Mouse (Mus musculus) layer of hippocampus, adult 2 months (tissue): ENCODE results near the gene Gm10762. TPM values are rescaled to one million over a fixed set of nuclear protein-coding genes. Genes with fewer than 3 reads are reported as not detected.
"Not testable (repeated sequence)": the region's sequence is repeated elsewhere in the genome, so short reads cannot be mapped to it uniquely, and the experiment has no call there.

Experiments used
- DNase-seq, 2 experiments: peaks; one replicate each; pipeline ENCODE4 v3.0.0; 2022; ENCODE audit warnings: low spot score in 2 of 2
- H3K27ac ChIP-seq: fragments of 200-600 bp; 2 replicates; pipeline ENCODE4 v1.8.1; 2022
- H3K4me3 ChIP-seq: fragments of 200-600 bp; 2 replicates; pipeline ENCODE4 v1.8.1; 2022; ENCODE audit warnings: mild to moderate bottlenecking
- CTCF ChIP-seq: fragments of 200-600 bp; conservative IDR thresholded peaks from 2 replicates; pipeline ENCODE4 v1.8.1; 2022; ENCODE audit warnings: antibody characterized with exemption, mild to moderate bottlenecking, moderate library complexity
- long read RNA-seq, 2 experiments: library from polyadenylated mRNA; stranded (forward); transcript quantifications; one replicate each; pipeline ENCODE4 v2.0.0; 2021; ENCODE audit warnings: borderline mapping rate in 2 of 2
- total RNA-seq, 2 experiments: library from RNA; stranded (reverse); gene quantifications; 2 replicates each; pipeline ENCODE4 v1.2.3; 2021

Gene Gm10762
- total RNA-seq: 1 to 10 TPM; 4.8 to 5.4 TPM
- long read RNA-seq, experiment 1, partial matches to known transcripts: 0 of 4 reads
- long read RNA-seq, experiment 1, other reads (novel, unspliced or antisense): 0 of 4 reads
- long read RNA-seq, experiment 2, transcript Gm10762-201 (1 exons, 1,133 nt): major isoform, 5 of 5 reads
- long read RNA-seq, experiment 2, partial matches to known transcripts: 0 of 5 reads
- long read RNA-seq, experiment 2, other reads (novel, unspliced or antisense): 0 of 5 reads

- Histone ChIP-seq H3K4me3 (peak within 1 kb of the TSS; percentile 92), H3K27ac (peak within 1 kb of the TSS; percentile 100)
- peak; percentile 36 to 62 for DNase-seq
- TF ChIP-seq CTCF: no peak
These were observed at the start of gene Gm10762 for GRCm38 (mm10) chr2:128967661-128968441. Gene Gm10762 (minus strand): TSS chr2:128967725.

GRCm38 (mm10) chr2:129008867-129009266 lies 41.3 kb upstream of the Gm10762 start:
- H3K4me3 ChIP-seq, H3K27ac ChIP-seq, DNase-seq: not testable (repeated sequence)
- TF ChIP-seq CTCF: peak; percentile 74

- Histone ChIP-seq H3K27ac (no peak overlapping the region), H3K4me3 (no peak overlapping the region)
- no peak for TF ChIP-seq CTCF
- no peak for DNase-seq
These were observed 38.7 kb upstream of the Gm10762 start for GRCm38 (mm10) chr2:129006194-129006749.

GRCm38 (mm10) chr2:129004872-129005271 lies 37.3 kb upstream of the Gm10762 start:
- DNase-seq: no peak
- no peak overlapping the region for H3K4me3 ChIP-seq
- no peak overlapping the region for H3K27ac ChIP-seq
- TF ChIP-seq CTCF: no peak

- DNase-seq: peak in 1 of 2 experiments; percentile 57
- no peak for TF ChIP-seq CTCF
These were observed 17.2 kb upstream of the Gm10762 start for GRCm38 (mm10) chr2:128984746-128985145.

GRCm38 (mm10) chr2:128975572-128975971 lies 8.0 kb upstream of the Gm10762 start:
- H3K4me3 ChIP-seq: no peak overlapping the region
- no peak overlapping the region for H3K27ac ChIP-seq
- TF ChIP-seq CTCF: no peak
- DNase-seq: no peak

More at GRCm38 (mm10) chr2:128984746-128985145, 17.2 kb upstream of the Gm10762 start:
- H3K4me3 ChIP-seq: no peak overlapping the region
- peak overlapping the region; percentile 57 for H3K27ac ChIP-seq

- TF ChIP-seq CTCF: no peak
- DNase-seq: no peak
- no peak overlapping the region for H3K4me3 ChIP-seq
- H3K27ac ChIP-seq: no peak overlapping the region
These were observed 4.8 kb upstream of the Gm10762 start for GRCm38 (mm10) chr2:128972301-128972700.

GRCm38 (mm10) chr2:128968475-128969083 lies 1.1 kb upstream of the Gm10762 start:
- no peak for TF ChIP-seq CTCF
- H3K4me3 ChIP-seq: peak overlapping the region; percentile 92
- no peak for DNase-seq
- peak overlapping the region; percentile 100 for H3K27ac ChIP-seq

- peak within 1 kb of the TSS; percentile 92 for H3K4me3 ChIP-seq
- peak within 1 kb of the TSS; percentile 100 for H3K27ac ChIP-seq
- TF ChIP-seq CTCF: no peak
- peak; percentile 97 to 99 for DNase-seq
These were observed 614 bp downstream of the Gm10762 start, which contains the start of gene Zc3h6 for GRCm38 (mm10) chr2:128966641-128967580. Gene Zc3h6 (plus strand): TSS chr2:128967402.

GRCm38 (mm10) chr2:128966236-128966635 lies 1.3 kb downstream of the Gm10762 start:
- no peak for TF ChIP-seq CTCF
- peak overlapping the region; percentile 100 for H3K27ac ChIP-seq
- H3K4me3 ChIP-seq: peak overlapping the region; percentile 92
- DNase-seq: no peak

GRCm38 (mm10) chr2:128965505-128966105 lies 1.9 kb downstream of the Gm10762 start:
- Histone ChIP-seq H3K27ac (0 out of 2 replicates have a peak overlapping the region, but pooled peaks have one; percentile 100), H3K4me3 (no peak overlapping the region)
- DNase-seq: no peak
- TF ChIP-seq CTCF: no peak

GRCm38 (mm10) chr2:128954186-128954585 lies 13.3 kb downstream of the Gm10762 start:
- no peak for TF ChIP-seq CTCF
- no peak overlapping the region for H3K27ac ChIP-seq
- DNase-seq: no peak
- H3K4me3 ChIP-seq: no peak overlapping the region
